Mouse (Mus musculus) heart, postnatal 4 days (tissue): ENCODE measurements at regions not wholly inside any gene's neighbourhood (a gene's known extent, or its start where the extent isn't known, plus 50 kb on each side); places are given as distances from the start of the nearest gene placed in this dataset.
A peak's percentile ranks its signal among the peaks of the same experiment; 100 is the strongest.
"Not testable (repeated sequence)": the region's sequence is repeated elsewhere in the genome, so short reads cannot be mapped to it uniquely, and the experiment has no call there.

ENCODE experiments used
- DNase-seq: peaks from one replicate; pipeline ENCODE4 v3.0.0; 2021

DNA sequence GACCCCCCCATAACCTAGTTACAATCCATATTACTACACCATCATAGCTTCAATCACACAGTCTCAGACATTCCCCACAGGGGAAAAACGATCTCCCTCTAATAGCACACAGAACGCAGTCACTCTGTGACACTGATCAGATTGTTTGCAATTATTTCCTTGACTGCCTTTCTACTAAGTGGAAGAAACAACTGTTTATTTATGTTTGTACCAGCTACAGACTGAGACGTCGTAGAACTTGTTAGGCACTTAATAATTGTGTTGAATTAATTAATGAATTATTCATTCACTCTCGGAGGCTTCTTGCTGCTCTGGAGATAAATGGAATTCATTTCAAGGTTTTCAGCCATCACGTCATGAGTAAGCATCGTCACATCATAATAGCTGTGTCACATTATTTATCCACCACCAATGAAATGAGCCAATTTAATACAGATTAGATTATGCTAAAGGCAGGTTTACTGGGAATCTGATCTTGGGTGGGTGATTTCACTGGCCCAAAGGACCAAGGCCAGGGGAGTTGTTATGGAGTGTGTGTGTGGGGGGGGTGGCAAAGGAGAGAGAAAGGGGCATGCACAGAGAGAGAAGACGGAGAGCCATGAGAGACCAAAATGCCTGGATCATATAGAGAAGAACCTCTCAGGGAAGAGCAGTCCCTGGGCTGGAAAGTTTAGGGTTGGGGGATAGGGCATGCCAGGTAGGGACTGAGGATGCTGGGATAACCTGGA is 355.7 kb upstream of the Zwint start:
- no peak for DNase-seq

DNA sequence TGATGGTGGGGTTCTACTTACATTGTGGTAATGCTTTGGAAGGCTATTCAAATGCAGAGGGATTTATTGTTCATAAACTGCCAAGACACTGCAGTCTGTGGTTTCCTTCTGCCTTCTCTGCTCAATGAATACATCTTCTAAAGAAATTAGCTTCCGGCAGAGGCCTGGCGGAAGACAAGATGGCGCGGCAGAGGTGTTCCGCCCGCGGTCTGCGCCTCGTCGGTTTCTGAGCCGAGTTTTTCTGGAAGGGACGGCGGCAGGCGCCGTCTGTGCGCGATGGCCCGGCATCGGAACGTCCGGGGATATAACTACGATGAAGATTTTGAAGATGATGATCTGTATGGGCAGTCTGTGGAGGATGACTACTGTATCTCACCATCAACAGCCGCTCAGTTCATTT is 345.6 kb upstream of the Zwint start:
- DNase-seq = not testable (repeated sequence)

DNA sequence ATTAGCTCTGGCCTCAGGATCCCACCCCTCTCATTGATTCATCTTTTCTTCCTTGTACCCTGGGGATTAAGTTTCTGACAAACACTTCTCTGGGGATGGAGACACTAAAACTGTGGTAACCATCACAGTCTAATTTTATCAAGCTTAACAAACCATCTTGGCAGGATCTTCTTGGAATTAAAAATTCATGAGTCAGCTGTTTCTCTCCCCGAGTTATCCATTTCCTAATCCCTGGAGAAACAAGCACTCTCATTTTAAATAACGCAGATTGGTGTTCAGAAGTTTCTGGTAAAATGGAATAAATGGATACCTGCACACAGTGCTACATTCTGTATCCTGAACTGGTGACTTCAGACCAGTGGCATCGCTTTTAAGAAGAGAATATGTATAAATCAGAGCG is 336.3 kb upstream of the Zwint start:
- DNase-seq = no peak

DNA sequence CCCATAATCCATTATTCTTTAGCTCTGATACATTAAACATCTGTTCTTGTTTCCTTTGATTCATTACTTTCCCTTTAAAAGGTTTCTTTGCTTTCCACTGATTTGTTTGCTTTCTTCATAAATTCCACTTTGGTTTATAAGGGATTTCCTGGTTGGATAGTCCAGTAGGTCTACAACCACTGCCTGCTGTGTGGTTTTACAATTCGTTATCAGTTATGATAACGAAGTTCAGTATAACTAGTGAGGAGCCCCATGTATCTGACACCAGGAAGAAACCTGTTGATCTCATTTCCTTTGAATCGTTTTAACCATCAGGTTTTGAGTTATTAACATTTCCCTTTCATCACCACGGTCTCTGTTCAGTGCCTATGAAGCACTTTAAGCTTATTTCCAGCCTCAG is 334.3 kb upstream of the Zwint start:
- no peak for DNase-seq

DNA sequence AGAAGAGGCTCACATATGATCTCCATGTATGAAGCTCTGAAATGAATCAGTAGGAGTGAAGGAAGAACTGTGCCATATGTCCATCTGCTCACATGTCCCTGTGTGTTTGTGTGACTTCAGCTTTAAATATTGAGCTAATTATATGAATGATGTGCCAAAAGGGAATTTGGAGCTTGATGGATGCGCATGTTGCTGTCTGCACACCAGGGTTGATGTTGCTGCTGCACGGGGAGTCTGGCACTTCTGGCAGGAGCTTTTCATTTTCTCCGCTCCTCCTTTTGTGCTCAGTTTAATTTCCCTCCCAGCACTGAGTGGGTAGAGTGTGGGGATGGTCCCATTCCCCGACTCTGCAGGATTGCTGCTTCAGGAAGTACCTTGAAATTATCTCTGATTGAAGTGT is 328.0 kb upstream of the Zwint start:
- DNase-seq = no peak

DNA sequence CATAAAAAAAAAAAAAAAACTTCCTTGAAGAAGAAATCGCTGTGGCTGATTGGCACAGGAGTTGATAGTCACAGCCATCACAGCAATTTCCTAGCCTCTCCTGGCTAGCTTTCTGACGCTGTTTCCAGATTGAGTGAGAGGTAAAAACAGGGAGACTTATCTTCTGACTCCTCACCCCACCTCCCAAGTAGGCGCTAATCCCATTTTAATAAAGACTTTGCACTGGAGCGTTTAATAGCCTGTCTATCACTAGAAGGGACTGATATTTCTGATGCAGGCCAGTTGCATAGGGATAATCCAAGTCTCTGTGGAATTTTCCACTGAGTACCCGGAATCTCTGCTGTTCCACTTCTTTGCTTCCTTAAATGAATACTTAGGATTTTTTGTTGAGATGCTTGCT is 307.4 kb upstream of the Zwint start:
- no peak for DNase-seq

DNA sequence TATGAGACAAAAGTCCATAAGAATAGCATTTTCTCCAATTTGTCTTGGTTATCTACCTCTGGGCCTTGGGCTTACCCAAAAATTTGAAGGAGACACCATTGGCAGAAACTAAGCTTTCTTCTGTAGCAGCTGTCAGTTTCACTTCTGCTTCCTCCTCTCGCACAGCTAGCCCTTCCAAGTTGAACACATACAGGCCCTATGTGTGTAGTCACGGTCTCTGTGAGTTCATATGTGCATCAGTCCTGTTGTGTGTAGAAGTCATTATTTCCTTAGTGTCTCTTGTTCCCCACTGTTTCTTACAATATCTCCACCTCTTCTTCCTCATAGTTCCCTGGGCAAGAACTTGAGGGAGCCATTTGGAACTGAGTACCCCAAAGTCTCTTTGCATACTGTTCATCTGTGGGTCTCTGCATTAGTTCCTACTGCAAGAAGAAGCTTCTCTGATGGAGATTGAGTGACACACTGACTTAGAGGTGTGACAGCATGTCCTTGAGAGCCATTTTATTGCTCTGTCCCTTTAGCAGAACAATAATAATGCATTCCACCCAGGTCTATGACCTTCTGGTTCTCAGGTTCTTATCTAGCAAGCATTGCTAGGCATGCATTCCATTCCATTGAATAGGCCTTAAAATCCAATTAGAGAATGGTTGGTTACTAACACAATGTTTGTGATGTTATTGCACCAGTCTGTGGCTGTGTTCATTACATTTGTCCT is 306.5 kb upstream of the Zwint start:
- no peak for DNase-seq

DNA sequence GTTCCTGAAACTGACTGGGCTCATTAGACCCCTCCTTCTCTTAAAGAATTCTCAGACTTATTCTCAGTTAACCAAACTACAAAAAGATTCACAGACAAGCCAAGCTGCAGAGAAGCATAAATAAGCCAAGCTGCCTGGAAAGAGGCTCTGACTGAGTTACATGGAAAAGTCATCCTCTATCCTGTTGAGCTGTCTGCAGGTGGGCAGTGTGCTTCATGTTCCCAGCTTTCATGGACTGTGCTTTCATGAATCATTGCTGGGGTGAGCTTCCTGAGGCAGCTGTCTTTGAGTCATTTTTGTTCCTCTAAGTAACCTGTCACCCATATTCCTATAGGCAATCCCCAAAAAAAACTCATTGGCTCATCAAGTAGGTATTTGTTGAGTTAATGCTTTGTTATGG is 301.8 kb upstream of the Zwint start:
- DNase-seq = no peak

DNA sequence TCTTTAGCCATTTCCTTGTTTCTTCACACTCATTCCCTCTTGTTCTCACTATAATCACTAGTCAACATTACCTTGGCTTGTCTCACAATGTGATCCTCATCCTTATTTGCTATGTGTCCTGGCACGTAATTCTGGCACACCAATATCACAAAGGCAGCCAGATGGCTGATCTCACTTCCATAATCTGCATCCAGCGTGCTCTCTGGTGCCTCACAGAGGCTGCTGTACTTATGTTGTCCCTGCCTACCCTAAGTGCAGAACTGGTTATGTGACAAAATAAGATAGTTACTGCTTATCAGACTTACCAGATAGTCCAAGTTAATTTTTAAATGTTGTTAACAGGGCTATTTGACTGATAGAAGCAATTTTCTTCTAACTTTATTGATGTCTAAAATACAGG is 301.1 kb upstream of the Zwint start:
- no peak for DNase-seq

DNA sequence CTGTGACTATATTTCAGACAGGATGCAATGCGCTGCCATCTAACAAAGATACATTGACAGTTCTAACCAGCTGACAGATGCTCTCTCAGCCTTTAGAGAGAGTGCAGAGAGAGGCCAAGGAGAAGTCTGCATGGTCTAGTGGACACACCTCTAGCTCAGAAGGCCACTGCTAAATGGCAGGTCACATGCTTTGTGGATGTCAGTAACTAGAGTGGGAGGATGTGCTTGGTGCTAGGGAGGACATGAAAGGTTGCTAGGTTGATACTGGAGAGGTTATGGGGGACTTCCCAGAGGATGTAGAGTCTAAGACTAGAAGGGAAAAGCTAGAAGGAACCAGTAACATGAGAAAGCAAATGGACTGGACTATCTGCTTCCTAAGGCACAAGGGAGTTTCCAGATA is 271.3 kb upstream of the Zwint start:
- DNase-seq = no peak

DNA sequence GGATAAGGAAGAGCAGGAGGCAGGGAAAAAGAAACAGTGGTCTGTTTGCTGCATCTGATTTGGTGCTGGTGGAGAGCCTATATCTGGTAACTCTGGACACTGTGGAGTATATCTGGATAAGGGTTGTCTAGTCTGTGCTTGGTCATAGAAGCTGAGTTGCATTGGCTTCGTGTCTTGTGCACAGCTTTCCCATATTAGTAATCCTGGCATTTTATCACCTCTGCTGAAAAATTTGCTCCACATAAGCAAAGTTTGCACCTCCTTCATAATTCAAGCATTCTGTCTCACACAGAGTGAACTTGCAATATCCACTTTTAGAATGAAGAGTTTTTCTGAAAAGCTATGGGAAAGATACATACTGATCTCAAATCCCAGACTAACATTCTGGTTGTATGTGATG is 269.8 kb upstream of the Zwint start:
- DNase-seq = no peak

DNA sequence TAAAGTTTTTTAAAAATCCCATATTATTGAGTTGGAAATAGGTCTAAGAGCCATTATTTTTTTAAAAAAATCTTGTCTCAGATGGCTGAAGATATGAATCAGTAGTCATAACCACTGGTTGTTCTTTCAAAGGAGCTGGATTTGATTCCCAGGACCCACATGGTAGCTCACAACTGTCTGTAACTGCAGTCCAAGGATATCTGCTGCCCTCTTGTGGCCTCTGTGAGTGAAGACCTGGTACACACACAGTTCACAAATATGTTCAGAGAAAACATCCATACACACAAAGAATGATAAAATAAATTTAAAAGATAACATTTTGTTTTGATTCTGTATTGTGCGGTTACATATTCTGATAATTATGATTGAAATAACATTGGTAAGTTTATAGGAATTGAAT is 263.2 kb upstream of the Zwint start:
- DNase-seq = peak; percentile 11

DNA sequence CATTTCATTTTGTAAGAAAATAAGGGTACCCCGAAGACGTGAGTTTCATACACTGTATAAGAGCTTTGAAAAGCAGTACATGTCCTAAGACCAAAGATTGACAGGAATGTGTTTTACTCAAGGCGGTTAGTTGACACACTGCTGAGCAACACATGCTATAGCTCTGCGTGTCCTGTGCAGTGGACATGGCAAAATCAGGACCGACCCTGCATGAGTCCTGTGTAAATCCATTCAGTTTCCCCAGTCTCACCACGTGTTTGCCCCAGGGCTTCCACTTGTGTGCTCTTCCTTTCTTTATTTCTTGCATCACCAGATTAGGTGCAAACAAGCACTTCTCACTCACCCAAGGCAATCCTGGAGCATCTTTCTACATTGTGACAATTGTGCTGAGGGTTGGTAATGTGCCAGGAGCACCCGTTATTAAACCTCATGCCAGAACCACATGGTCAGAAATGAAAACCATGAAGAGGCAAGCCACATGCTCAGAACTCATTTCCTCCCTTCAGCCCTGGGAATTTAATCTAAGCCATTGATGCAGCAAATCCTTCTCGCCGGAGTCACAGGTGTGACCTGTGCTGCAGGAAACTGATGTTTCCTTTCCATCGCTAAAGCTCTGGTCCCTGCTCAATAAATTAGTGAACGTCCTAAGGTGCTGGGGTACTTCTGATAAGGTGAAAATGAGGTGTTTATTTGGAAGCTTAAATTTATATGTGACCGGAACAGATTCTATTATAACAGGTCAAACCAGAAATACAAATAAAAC is 261.2 kb upstream of the Zwint start:
- DNase-seq = no peak

DNA sequence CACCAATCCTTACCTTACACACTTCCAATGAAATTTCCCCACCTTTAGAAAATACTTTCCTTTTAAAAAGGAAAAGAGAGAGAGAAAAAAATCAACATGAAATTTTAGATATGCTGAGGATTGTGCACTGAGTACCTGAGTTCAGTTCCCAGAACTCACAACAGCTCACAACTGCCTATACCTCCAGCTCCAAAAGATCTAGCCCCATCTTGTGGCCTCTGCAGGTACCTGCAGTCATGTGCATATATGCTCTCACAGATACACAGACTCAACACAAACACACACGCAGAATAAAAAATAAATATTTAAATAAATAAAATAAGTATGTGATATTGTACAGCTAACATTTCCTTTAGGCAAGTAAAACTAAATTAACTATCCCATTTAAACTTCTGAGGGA is 260.3 kb upstream of the Zwint start:
- no peak for DNase-seq

DNA sequence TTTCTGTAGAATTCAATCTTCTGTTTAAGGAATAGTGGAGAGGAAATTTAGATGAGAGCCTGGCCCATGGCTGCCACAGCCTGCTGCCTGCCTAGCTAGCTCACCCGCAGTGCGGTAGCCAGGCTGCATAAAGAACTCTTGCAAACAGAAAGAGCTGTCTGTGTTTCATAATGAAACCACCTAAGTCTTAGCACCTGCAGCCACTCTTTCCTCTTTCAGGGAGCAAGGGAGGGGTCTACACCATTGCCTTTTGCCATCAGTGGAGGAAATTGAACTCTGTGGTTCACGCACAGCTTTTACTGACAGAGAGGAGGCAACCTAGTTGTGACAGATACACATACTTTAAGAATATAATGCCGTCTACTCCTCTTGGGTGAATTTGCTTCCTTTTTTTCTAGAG is 251.4 kb upstream of the Zwint start:
- no peak for DNase-seq

DNA sequence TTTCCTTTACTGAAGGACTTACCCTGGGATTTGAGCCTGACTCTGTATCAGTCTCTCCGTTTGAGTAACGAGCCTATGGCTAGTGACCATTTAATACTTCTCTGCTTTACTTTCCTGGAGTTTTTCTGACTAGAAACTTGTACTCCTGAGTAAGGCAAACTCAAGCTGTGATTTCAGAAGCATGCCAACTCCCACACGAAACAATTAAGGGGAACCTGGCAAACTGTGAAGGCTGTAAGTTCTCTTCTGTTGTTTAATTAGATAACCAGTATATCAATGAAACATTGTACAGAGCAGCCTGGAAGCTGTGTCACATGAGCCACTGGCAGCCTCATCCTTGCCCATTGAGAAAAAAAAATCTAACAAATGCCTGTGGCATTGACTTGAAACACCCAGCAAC is 244.3 kb upstream of the Zwint start:
- DNase-seq = no peak

DNA sequence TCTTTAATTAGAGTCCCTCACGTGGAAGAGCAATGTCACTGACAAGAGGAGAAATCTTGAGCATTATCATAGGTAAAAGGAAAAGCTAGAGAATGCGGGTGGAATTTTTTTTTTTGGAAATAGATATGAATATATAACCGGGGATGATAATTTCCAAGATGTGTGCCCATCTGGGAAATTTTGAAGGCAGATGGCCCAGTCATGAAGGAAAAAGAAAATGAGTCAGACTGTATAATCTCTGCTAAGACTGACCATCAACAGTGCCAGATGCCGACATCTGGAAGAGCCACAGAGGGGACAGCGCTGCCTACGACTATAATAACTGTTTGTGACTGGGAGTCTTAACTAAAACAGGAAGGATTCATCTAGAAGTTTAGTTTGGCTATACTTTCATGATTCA is 243.0 kb upstream of the Zwint start:
- DNase-seq = no peak

DNA sequence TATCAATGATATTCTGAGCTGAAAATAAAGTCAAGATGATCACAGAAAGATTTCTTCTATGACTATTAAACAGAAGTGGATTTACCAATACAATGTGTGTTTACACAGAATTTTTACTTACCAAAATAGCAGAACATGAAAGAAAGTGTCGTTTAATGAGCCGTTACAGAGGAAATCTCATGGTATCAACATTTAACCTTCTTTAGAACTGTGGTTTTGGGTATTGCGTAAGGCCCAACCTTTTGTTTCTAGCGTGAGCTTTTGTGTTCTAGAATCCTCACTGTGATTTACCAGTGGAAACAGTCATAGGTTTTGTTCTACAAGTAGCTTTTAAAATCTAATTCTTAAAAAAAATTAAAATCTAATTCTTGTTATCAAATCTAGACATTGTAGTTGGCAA is 200.0 kb upstream of the Zwint start:
- no peak for DNase-seq

DNA sequence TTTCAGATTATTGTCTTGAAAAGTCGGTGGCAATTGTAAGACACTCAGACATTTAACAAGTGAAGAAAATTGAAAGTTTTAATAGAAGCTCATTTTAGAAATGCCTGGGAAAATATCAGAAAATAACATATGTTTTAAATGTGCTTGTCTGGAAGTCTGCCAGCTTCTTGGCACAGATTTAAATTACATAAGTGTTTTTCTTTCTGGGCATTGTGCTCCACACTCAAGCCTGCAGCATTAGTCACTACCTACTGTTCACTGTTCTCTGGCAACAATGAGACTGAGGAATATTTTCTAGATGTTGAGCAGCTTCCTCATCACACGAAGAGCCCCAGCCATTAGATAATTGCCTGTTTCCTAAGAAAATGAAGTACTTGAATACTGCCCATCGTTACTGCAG is 170.3 kb upstream of the Zwint start:
- peak; percentile 4 for DNase-seq

DNA sequence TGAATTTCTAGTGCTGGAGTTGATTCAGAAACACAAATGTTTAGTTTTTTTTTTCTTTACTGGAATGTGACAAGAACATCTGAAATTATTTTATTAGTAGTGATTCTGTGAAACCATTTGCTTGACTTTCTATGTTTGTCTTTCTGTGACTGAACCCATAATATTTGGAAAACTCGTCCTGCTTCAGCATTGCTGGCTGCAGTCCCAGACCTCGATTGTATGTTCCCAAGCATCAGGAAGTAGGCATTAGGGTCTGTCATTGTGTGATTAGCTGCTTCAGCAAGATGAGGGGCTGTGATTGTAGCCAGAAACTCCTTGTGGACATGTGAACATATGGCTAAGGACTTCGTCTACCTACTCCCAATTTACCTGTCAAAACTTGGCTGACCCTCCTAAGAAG is 122.2 kb upstream of the Zwint start:
- DNase-seq = no peak

DNA sequence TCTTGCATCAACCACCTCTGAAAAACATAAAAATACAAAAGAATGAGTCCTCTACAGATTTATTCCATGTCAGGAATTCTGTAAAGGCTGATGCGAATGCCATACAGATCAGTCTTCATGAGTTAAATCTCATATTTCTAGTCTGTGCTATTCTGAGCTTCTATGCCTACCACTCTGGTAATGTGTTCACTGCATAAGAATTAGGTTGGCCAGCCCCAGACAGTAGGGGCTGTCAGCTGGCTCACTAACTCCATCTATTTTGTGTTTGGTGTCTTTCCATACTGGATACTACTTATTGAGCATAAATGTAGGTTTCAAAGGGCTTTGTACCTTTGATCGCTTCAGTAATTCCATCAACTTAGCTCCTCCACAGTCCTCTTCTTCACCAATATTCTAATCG is 121.2 kb upstream of the Zwint start:
- no peak for DNase-seq

DNA sequence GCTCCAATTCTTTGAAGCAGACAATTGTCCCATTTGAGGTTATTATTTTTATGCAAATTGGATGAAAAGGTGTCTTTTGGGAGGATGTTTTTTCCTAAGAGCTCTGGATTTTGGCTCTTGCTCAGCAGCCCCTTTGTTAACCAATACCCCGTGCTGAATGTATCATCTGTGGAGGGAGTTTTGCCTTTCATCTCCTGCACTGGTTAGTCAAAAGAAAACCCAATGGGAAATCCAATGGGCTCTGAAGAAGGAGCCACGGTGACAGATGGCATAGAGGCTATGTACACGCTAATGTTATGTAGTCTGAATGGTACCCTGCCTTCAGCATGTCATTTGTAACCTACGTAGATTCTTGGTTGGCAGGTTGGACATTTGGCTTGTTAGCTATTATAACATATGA is 120.8 kb upstream of the Zwint start:
- no peak for DNase-seq

DNA sequence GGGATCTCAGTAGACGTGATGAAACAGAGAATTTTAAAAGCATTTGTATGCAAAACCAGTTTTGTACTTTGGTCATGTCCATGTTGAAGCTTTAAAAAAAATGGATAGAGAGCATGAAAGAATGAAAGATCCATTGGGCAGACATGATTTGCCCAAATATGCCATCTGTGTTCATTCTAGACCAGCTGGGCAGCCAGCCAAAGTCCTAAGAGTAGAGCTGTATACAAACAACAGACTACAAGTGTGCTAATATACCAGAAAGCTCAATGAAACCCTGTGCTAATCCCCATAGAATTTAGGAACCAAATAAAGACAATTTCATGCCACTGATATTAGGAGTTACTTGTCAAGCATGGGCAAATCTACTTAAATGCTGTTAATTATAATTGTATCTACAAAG is 105.1 kb upstream of the Zwint start:
- no peak for DNase-seq

DNA sequence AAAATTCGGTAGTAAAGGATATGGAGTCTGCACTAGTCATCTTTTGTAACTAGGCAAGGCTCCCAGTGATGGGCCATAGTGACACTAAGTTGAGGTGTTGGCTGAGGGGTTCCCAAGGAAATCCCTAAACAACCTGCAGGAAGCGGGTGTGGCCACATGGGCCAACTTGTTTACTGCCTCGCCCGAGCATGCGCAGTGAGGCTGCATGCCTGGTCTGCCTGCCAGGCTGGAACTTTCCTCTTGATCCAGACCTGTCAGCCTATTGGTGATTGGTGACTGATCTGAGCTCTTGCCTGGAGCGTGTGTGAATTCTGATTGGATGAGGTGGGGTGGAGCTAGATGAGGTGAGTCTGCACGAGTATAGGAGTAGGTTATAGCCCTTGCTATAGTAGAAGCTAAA is 103.1 kb upstream of the Zwint start:
- no peak for DNase-seq
